Mouse (Mus musculus): Measurements from ENCODE around the gene Csde1. TPM values are rescaled to one million over a fixed set of nuclear protein-coding genes. Genes with fewer than 3 reads are reported as not detected.

Csde1 gene
- 29.6 and 35.0 TPM in 2 replicates for polyA plus RNA-seq (2012; rRNA removed)

GRCm38 (mm10) chr3:103020249-103020942, at the start of gene Csde1:
Gene Csde1, plus strand, starts transcription at chr3:103020426.
- peak; percentile 46; the same call in 1 of the 2 replicates for TF ChIP-seq CTCF (IDR thresholded peaks at IDR 0.05; ENCODE audit: borderline replicate concordance, control insufficient read depth, extremely low read depth, insufficient read depth, low read length, poor library complexity)
- TF ChIP-seq POLR2A (IDR thresholded peaks at IDR 0.05; ENCODE audit: control insufficient read depth, extremely low read depth, insufficient read depth, low read length, poor library complexity): peak; percentile 95
- WGBS: under 1% methylated on average over 55 of the region's 55 CpGs
- H3K4me3 ChIP-seq (ENCODE audit: control insufficient read depth, insufficient read depth, low read length): peak within 1 kb of the TSS; percentile 89
- peak within 1 kb of the TSS; percentile 88 for H3K27ac ChIP-seq (ENCODE audit: control insufficient read depth, insufficient read depth, low read length)
- peaks cover 5% of the 10 kb centered on the region; the same call in 1 of the 2 replicates for H3K4me1 ChIP-seq (replicated peaks; ENCODE audit: control insufficient read depth, insufficient read depth, low read length)
- DNase-seq: peak; percentile 96
- no peaks in the 10 kb centered on the region for H3K27me3 ChIP-seq (ENCODE audit: control insufficient read depth, insufficient read depth, low read length)
- no peaks in the 10 kb centered on the region for H3K36me3 ChIP-seq (ENCODE audit: control insufficient read depth, insufficient read depth, low read length)

DNA sequence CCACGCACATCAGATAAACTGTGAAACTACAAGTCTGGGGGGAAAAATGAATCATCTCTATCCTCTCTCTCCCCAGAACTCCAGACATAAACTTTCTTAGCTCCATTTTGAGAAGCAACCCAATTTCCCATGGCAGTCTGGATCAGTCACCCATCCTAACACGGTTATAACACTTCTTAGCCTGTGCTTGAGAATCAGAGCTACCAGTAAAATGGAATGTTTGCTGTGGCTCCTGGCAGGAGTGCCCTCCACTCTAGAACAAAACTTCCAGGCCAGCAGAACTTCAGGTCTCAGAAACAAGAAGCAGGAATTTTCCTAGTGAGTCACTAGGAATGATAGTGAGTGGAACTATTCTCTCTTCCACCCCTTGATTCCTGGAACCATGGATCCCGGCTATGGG, 49.7 kb upstream of the Csde1 start:
- no peak overlapping the region for H3K4me3 ChIP-seq (ENCODE audit: control insufficient read depth, insufficient read depth, low read length)
- no peaks in the 10 kb centered on the region for H3K36me3 ChIP-seq (ENCODE audit: control insufficient read depth, insufficient read depth, low read length)
- H3K4me1 ChIP-seq (replicated peaks; ENCODE audit: control insufficient read depth, insufficient read depth, low read length): no peaks in the 10 kb centered on the region
- no peaks in the 10 kb centered on the region for H3K27me3 ChIP-seq (ENCODE audit: control insufficient read depth, insufficient read depth, low read length)
- H3K27ac ChIP-seq (ENCODE audit: control insufficient read depth, insufficient read depth, low read length): no peak overlapping the region
- no peak for DNase-seq
- 96% methylated on average over 3 of the region's 3 CpGs for WGBS
- TF ChIP-seq POLR2A (IDR thresholded peaks at IDR 0.05; ENCODE audit: control insufficient read depth, extremely low read depth, insufficient read depth, low read length, poor library complexity) (no peak), CTCF (IDR thresholded peaks at IDR 0.05; ENCODE audit: borderline replicate concordance, control insufficient read depth, extremely low read depth, insufficient read depth, low read length, poor library complexity) (no peak)

DNA sequence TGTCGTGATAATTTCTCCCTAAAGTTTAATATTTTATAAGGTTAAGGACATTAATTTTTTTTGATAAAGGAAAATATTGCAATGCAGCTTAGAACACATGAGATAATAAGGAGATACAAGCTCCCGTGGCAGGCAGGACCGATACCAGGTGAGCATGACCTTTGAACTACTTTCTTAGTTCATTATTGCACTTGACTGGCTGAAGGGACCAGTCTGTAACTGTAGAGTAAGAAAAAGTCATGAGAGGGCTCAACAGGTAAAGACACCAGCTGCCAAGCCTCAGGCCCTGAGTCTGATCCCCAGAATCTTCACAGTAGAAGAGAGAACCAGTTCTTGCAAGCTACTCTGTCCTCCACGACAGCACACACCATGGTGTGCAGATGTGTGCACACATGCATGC, 43.3 kb upstream of the Csde1 start:
- H3K4me3 ChIP-seq (ENCODE audit: control insufficient read depth, insufficient read depth, low read length): no peak overlapping the region
- no peaks in the 10 kb centered on the region for H3K27me3 ChIP-seq (ENCODE audit: control insufficient read depth, insufficient read depth, low read length)
- H3K36me3 ChIP-seq (ENCODE audit: control insufficient read depth, insufficient read depth, low read length): no peaks in the 10 kb centered on the region
- TF ChIP-seq CTCF (IDR thresholded peaks at IDR 0.05; ENCODE audit: borderline replicate concordance, control insufficient read depth, extremely low read depth, insufficient read depth, low read length, poor library complexity) (no peak), POLR2A (IDR thresholded peaks at IDR 0.05; ENCODE audit: control insufficient read depth, extremely low read depth, insufficient read depth, low read length, poor library complexity) (no peak)
- no peak for DNase-seq
- no peak overlapping the region for H3K27ac ChIP-seq (ENCODE audit: control insufficient read depth, insufficient read depth, low read length)
- no peaks in the 10 kb centered on the region for H3K4me1 ChIP-seq (replicated peaks; ENCODE audit: control insufficient read depth, insufficient read depth, low read length)
- 93% methylated on average over 4 of the region's 4 CpGs for WGBS

DNA sequence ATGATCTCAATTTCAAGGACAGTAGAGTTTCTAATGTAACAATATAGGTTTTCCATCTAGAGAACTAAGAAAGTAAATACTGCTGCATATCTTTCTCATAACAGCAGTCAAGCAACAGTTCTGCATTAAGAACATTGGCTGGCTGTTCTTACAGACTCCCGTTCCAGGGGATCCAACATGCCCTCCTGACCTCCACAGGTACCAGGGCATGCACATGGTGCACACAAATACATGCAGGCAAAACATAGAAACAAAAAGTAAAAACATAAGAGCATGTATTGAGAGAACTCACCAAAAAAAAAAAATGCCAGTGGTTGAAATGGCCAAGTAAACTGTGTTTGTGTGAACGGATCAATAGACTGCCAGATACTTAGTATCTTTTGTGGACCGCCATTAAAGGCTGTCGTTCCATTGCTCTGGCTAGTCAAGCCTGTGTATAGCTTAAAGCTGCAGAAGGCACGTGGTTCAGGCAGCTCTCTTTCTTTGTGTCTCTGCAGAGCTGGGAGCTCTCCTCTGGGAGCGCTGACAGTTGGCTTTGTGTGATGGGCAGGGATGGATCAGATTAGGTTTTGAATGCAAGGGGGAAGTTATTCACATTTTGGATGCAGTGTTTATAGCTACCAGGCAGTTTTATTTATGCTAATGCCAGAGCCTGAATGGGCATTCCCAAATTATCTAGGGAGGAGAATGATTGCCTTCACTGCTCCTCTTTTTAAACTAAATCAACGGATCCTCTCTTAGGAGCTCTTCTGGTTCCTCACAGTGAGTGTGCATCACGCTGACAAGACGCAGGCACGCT, 40.5 kb upstream of the Csde1 start:
- no peak for DNase-seq
- Histone ChIP-seq H3K36me3 (ENCODE audit: control insufficient read depth, insufficient read depth, low read length) (no peaks in the 10 kb centered on the region), H3K4me3 (ENCODE audit: control insufficient read depth, insufficient read depth, low read length) (no peak overlapping the region), H3K27me3 (ENCODE audit: control insufficient read depth, insufficient read depth, low read length) (no peaks in the 10 kb centered on the region), H3K4me1 (replicated peaks; ENCODE audit: control insufficient read depth, insufficient read depth, low read length) (no peaks in the 10 kb centered on the region), H3K27ac (ENCODE audit: control insufficient read depth, insufficient read depth, low read length) (no peak overlapping the region)
- TF ChIP-seq POLR2A (IDR thresholded peaks at IDR 0.05; ENCODE audit: control insufficient read depth, extremely low read depth, insufficient read depth, low read length, poor library complexity) (no peak), CTCF (IDR thresholded peaks at IDR 0.05; ENCODE audit: borderline replicate concordance, control insufficient read depth, extremely low read depth, insufficient read depth, low read length, poor library complexity) (no peak)
- WGBS: 79% methylated on average over 10 of the region's 10 CpGs

DNA sequence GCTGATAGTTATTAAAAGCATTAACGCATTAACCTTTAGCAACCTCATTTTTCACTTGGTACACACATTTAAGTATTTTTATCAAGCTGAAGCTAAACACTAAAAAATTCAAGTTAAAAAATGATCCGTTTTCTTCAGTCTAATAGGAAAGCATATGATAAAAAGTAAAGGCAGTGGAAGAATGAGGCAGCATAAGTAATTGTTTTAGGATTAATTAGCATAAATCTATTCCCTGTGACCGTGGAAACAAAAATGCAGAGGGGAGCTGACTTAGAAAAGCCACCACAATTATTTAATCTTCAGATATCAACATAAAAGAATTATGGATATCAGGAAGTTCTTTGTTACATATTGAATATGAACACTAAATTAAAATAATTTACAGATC, 39.9 kb upstream of the Csde1 start:
- no peak for TF ChIP-seq POLR2A (IDR thresholded peaks at IDR 0.05; ENCODE audit: control insufficient read depth, extremely low read depth, insufficient read depth, low read length, poor library complexity)
- TF ChIP-seq CTCF (IDR thresholded peaks at IDR 0.05; ENCODE audit: borderline replicate concordance, control insufficient read depth, extremely low read depth, insufficient read depth, low read length, poor library complexity): no peak
- 90% methylated on average over 3 of the region's 3 CpGs for WGBS
- DNase-seq: no peak
- no peaks in the 10 kb centered on the region for H3K27me3 ChIP-seq (ENCODE audit: control insufficient read depth, insufficient read depth, low read length)
- no peaks in the 10 kb centered on the region for H3K4me1 ChIP-seq (replicated peaks; ENCODE audit: control insufficient read depth, insufficient read depth, low read length)
- no peaks in the 10 kb centered on the region for H3K36me3 ChIP-seq (ENCODE audit: control insufficient read depth, insufficient read depth, low read length)
- no peak overlapping the region for H3K4me3 ChIP-seq (ENCODE audit: control insufficient read depth, insufficient read depth, low read length)
- H3K27ac ChIP-seq (ENCODE audit: control insufficient read depth, insufficient read depth, low read length): no peak overlapping the region

DNA sequence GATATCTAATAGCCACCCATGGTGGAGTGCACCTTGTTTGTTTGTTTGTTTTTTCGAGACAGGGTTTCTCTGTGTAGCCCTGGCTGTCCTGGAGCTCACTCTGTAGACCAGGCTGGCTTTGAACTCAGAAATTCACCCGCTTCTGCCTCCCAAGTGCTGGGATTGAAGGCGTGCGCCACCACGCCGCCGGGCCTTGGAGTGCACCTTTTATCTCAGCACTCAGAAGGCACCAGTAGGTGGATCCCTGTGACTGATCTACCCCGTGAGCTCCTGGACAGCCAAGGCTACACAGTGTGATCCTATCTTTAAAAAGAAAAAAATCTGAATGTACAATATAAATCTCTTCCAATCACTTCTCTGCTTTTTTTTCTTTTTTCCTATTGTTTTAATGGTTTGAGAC, 29.2 kb upstream of the Csde1 start:
- DNase-seq: no peak
- Histone ChIP-seq H3K27me3 (ENCODE audit: control insufficient read depth, insufficient read depth, low read length) (no peaks in the 10 kb centered on the region), H3K4me1 (replicated peaks; ENCODE audit: control insufficient read depth, insufficient read depth, low read length) (peaks cover 2% of the 10 kb centered on the region), H3K36me3 (ENCODE audit: control insufficient read depth, insufficient read depth, low read length) (no peaks in the 10 kb centered on the region), H3K27ac (ENCODE audit: control insufficient read depth, insufficient read depth, low read length) (no peak overlapping the region), H3K4me3 (ENCODE audit: control insufficient read depth, insufficient read depth, low read length) (no peak overlapping the region)
- no peak for TF ChIP-seq POLR2A (IDR thresholded peaks at IDR 0.05; ENCODE audit: control insufficient read depth, extremely low read depth, insufficient read depth, low read length, poor library complexity)
- TF ChIP-seq CTCF (IDR thresholded peaks at IDR 0.05; ENCODE audit: borderline replicate concordance, control insufficient read depth, extremely low read depth, insufficient read depth, low read length, poor library complexity): no peak
- WGBS: 83% methylated on average over 8 of the region's 8 CpGs

Measured in thymus, adult 2 months (tissue).